Mouse (Mus musculus): ENCODE data around the gene Fmr1nb.
"Not testable (repeated sequence)": the region's sequence is repeated elsewhere in the genome, so short reads cannot be mapped to it uniquely, and the experiment has no call there.

The Fmr1nb gene

GRCm38 (mm10) chrX:68761606-68762005 is at the start of gene Fmr1nb:
TSS of gene Fmr1nb (plus strand) at chrX:68761839.
- in situ Hi-C loops (cut with MboI; ENCODE audit: low sequenced_read_pairs), result no loop called here

- in situ Hi-C loops (cut with MboI; ENCODE audit: low sequenced_read_pairs), result no loop called here
Observed at GRCm38 (mm10) chrX:68736902-68737301, 24.7 kb upstream of the Fmr1nb start.

- in situ Hi-C loops (cut with MboI; ENCODE audit: low sequenced_read_pairs), result no loop called here
Observed at GRCm38 (mm10) chrX:68740088-68740487, 21.6 kb upstream of the Fmr1nb start.

- in situ Hi-C loops (cut with MboI; ENCODE audit: low sequenced_read_pairs), result not testable (repeated sequence)
Observed at GRCm38 (mm10) chrX:68820449-68820848, 58.8 kb downstream of the Fmr1nb start.

- in situ Hi-C loops (cut with MboI; ENCODE audit: low sequenced_read_pairs), result not testable (repeated sequence)
Observed at GRCm38 (mm10) chrX:68821059-68821458, 59.4 kb downstream of the Fmr1nb start, which contains the start of gene Gm14698. TSS of gene Gm14698 (plus strand) at chrX:68821093.

- in situ Hi-C loops (cut with MboI; ENCODE audit: low sequenced_read_pairs), result no loop called here
Observed at GRCm38 (mm10) chrX:68839548-68840444, 78.2 kb downstream of the Fmr1nb start.

All from CH12F3 (cell line).